Mouse (Mus musculus): Measurements from ENCODE around the gene Rsrc2.
A peak's percentile ranks its signal among the peaks of the same experiment; 100 is the strongest.

Gene Rsrc2

GRCm38 (mm10) chr5:123696961-123697360 lies 52.3 kb downstream of the Rsrc2 start:
- DNase-seq (ENCODE audit: low spot score in 2 of 2), result no peak

GRCm38 (mm10) chr5:123696244-123696643 lies 53.0 kb downstream of the Rsrc2 start:
- DNase-seq (ENCODE audit: low spot score in 2 of 2), result no peak

- no peak for DNase-seq (ENCODE audit: low spot score in 2 of 2)
Observed at GRCm38 (mm10) chr5:123694468-123694867, 54.7 kb downstream of the Rsrc2 start.

DNA sequence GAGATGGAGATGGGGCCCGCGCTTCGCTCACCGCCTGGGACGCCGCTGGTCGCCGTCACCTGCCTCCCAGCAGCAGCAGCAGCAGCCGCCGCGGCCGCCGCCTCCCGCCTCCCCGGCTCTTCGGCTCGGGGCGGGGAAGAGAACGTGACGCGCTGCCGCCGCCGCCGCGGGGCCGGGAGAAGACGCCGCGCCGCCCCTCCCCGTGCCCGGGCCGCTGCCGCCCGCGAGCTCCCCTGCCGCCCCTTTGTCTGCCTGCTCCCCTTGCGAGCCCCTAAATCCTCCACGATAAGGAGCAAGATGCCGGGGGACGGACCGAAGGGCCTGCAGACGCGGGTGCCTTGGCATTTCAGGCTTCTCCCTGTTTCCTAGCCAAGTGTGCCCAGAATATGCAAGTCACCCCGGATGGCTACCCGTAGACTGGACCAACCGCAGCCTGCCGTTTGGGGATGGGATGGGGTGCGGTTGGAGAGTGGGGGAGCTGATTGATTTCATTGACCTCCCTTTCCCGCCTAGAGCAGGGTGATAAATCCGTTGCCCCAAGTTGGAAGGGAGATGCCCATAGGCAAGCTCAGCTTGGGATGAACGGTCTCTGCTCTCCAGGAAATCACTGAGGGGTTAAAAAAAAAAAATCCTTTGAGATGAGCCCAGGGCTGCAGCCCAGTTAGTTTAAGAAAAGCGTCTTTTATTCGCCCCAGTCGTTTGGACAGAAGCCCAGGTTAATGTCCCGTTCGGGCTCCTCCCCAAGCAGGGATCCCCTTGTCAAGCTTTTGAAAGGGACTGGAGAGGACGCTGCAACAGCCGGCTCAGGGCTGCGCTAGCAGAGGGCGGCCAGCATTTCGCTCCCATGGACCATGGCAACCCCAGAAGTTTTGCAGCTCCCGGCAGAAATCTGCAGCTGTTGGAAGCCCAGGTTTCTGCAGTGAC lies 64.7 kb downstream of the Rsrc2 start, which contains the start of gene Clip1:
Clip1 (minus strand) TSS at position 398 of the 924 bp plus-strand sequence.
- peak; percentile 48 to 66 for DNase-seq (ENCODE audit: low spot score in 2 of 2)

DNA sequence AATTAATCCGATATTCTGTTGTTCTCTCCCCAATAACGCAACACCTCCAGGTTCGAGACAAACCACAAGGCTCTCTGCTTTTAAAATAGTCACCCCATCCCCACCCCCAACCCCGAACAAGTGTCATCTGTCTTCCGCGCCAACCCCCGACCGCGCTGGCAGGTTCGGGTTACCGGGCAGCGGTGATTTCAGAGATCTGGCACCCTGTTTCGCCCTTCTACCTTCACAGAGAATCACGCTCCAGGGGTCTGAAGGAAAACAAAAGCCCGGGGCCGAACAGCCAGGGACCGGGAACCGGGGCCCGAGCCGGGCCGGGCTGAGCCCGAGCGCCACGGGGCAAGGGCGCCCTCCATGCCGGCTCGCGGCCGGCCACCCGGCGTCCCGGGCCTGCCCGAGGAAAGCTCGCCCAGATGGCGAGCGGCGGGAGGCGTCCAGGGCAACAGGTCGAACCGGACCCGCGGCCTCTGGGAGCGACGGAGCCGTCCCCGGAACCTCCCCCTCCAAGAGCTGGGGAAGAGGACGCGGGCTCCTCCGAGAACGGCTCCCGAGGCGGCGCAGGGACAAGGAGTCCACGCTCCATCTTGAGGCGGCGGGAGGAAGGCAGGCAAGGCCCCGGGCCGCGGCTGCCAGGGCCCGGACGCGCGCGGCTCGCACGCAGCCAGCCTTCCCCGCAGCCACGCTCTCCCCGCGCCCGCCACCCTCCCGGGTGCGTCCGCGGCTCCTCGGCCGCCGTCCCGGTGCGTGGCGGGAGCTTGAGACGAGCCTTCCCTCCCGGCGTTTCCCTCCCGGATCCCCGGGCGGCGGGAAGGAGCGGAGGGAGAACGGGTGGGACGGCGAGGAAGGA lies 65.6 kb downstream of the Rsrc2 start:
- peak; percentile 17 to 36 for DNase-seq (ENCODE audit: low spot score in 2 of 2)

DNA sequence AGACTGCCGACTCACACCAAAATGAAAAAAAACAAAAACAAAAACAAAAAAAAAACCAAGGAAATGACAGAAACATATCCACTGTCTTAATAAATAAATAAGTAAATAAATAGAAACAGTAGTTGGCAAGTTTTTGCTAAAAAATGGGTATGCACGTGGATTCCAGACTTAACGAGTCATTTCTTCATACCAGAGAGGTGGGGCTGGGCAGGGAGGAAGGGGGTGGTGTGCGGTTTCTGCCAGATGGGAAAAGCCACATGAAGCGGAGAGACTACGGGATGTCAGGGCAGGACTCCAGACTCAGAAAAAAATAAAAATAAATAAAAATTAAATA lies 66.2 kb downstream of the Rsrc2 start:
- no peak for DNase-seq (ENCODE audit: low spot score in 2 of 2)

DNA sequence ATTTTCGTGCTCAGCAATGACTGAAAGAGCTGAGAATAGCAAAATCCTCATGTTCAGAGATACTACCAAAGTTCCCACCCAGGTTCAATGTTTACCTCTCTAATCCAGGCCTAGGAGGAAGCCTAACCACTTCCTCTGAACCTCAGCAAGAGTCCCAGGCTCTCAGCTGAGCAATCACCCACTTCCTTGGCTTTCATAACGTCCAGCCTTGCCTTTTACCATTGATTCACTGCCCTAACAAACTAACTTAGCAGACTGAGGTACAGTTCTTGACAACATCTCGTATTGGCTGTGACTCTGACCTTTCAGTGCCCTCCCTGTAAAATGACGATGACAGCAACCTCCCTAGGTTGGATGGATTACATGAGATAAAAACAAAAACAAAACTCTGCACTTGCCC lies 66.8 kb downstream of the Rsrc2 start:
- no peak for DNase-seq (ENCODE audit: low spot score in 2 of 2)

GRCm38 (mm10) chr5:123679546-123680263 lies 69.5 kb downstream of the Rsrc2 start:
- no peak for DNase-seq (ENCODE audit: low spot score in 2 of 2)

DNA sequence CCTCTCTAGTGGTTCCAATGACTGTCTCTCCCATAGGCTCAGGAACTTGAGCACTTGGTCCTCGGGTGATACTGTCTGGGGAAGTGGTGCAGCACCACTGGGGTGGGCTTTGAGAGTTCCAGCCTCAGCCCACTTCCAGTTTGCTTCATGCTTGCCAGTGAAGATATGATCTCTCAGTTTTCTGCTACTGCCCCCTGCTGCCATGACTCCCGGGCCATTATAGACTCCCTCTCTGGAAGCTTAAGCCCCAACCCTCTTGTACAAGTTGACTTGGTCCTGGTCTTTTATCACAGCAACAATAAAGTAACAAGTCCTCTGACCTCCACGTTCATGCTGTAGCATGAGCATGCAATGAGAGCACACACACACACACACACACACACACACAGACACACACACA lies 70.1 kb downstream of the Rsrc2 start:
- DNase-seq (ENCODE audit: low spot score in 2 of 2), result no peak
